Mouse (Mus musculus) lung, postnatal 25 days (tissue): ENCODE data around the gene Gm11549.
A peak's percentile ranks its signal among the peaks of the same experiment; 100 is the strongest.

Experiments
- DNase-seq: peaks from one replicate; pipeline ENCODE4 v3.0.0; 2022; ENCODE audit warnings: low spot score

Gm11549 gene

GRCm38 (mm10) chr3:36478776-36479175 is 42.8 kb downstream of the Gm11549 start:
- no peak for DNase-seq

- no peak for DNase-seq
Observed at GRCm38 (mm10) chr3:36476261-36477155, 45.1 kb downstream of the Gm11549 start.

- DNase-seq = peak; percentile 99
Observed at GRCm38 (mm10) chr3:36475532-36476087, 46.0 kb downstream of the Gm11549 start, which contains the start of the genes Anxa5 and 1810062G17Rik. Gene Anxa5, minus strand, starts transcription at chr3:36475894. Gene 1810062G17Rik, plus strand, starts transcription at chr3:36475937.

- DNase-seq = peak; percentile 62
Observed at GRCm38 (mm10) chr3:36474938-36475483, 46.6 kb downstream of the Gm11549 start.

- no peak for DNase-seq
Observed at GRCm38 (mm10) chr3:36474421-36474820, 47.2 kb downstream of the Gm11549 start.

DNA sequence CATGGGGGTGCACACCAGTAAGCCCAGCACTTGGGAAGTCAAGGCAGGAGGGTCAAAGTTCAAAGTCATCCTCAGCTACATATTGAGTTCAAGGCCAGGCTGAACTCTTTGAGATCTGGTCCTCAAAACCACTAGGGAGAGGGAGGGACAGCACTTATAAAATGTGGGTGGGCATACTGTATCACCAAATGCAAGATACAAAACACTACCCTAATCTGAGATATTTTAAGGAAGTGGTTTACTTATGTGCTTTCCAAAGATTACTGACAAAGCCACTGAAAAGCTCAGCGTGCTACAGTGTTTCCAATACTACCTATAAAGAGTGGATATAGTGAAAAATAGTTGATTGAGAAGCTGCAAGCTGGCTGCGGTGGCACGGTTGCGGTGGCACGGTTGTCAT is 48.4 kb downstream of the Gm11549 start:
- DNase-seq = no peak

- no peak for DNase-seq
Observed at GRCm38 (mm10) chr3:36471856-36472255, 49.8 kb downstream of the Gm11549 start.

DNA sequence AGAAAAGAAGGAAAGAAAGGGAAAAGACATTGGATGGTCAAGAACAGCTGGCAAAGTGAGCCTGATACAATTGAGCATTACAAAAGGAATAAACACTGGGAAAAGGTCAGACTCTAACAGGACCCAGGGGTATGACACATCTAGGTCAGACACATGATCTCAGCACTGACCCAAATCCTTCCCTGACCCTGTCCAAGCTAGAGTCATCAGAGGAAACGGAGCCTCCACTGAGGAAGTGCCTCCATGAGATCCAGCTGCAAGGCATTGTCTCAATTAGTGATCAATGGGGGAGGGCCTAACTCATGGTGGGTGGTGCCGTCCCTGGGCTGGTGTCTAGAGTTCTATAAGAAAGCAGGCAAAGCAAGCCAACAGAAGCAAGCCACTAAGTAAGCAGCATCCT is 52.7 kb downstream of the Gm11549 start:
- DNase-seq = peak; percentile 29

GRCm38 (mm10) chr3:36467632-36468031 is 54.0 kb downstream of the Gm11549 start:
- DNase-seq = no peak

DNA sequence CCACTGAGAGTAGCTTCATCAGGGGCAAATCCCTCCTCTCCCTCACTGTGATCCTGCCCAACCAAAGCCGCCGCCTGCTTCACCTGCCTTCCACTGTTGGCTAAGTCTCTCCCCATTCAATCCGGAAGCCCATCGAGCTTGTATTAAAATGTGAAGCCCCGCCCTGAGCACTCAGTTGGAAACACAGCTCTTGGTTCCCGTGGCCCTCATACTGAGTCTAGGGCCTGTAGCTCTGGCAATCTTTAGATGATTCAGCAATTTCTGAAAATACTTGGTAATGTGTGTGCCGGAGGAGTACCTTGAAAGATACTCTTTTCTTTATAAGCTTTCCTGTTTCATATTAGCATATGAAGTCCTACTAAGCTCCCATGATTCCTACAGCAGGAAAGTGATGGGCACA is 56.1 kb downstream of the Gm11549 start:
- DNase-seq = no peak
